Mouse (Mus musculus): ENCODE measurements around the gene Mllt11.
"Not testable (repeated sequence)": the region's sequence is repeated elsewhere in the genome, so short reads cannot be mapped to it uniquely, and the experiment has no call there.

Mllt11 gene

GRCm38 (mm10) chr3:95216655-95217254, 15.2 kb downstream of the Mllt11 start:
- DNase-seq, result no peak

- no peak for DNase-seq
Measured at GRCm38 (mm10) chr3:95213609-95213975, 18.4 kb downstream of the Mllt11 start.

DNA sequence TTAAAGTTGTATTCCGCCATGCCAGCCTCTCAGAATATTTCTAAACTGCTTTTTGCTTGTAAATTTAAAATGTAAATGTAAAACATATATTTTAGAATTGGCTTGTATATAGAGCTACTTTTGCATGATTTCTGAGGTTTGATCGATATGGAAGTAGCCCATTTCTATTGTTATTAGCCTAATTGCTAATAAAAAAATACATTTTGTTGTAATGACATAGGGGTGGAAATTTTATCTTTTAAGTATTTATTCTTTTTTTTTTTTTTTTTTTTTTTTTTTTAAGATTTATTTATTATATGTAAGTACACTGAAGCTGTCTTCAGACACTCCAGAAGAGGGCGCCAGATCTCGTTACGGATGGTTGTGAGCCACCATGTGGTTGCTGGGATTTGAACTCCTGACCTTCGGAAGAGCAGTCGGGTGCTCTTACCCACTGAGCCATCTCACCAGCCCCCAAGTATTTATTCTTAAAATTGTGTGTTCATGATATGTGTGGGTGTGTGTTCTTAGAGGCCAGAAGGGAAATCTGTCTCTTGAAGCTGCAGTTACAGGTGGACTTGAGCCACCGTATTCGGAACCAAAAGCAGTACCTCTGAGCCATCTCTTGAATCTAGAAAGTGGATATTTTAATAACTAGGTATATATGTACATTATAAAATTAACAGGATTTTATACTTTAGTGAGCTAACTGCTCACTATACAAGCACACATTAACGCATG, 18.9 kb downstream of the Mllt11 start:
- not testable (repeated sequence) for DNase-seq

GRCm38 (mm10) chr3:95210585-95210984, 21.4 kb downstream of the Mllt11 start:
- DNase-seq, result no peak

GRCm38 (mm10) chr3:95208286-95208685, 23.7 kb downstream of the Mllt11 start:
- no peak for DNase-seq

- no peak for DNase-seq
Measured at GRCm38 (mm10) chr3:95203880-95204279, 28.1 kb downstream of the Mllt11 start.

DNA sequence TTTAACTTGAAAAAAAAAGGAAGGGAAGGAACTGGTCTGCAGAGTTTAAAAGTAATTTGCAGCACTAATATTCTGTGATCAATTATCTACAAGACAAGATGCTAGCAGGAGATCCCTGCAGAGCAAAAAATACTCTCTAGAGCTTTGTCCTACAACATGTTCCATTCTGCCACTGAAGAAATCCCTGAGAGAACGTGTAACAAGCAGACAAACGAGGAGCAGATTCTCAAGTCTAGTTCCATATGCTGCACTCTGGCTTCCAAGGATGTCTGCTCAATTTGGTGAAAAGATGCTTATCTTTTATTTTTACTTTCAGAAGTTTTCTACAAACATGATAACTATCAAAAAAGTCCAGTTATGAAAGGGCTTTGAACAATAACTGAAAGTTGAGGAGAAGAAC, 31.4 kb downstream of the Mllt11 start:
- no peak for DNase-seq

GRCm38 (mm10) chr3:95200132-95200531, 31.8 kb downstream of the Mllt11 start:
- no peak for DNase-seq

- no peak for DNase-seq
Measured at GRCm38 (mm10) chr3:95199101-95199500, 32.9 kb downstream of the Mllt11 start.

GRCm38 (mm10) chr3:95195772-95196171, 36.2 kb downstream of the Mllt11 start:
- no peak for DNase-seq

DNA sequence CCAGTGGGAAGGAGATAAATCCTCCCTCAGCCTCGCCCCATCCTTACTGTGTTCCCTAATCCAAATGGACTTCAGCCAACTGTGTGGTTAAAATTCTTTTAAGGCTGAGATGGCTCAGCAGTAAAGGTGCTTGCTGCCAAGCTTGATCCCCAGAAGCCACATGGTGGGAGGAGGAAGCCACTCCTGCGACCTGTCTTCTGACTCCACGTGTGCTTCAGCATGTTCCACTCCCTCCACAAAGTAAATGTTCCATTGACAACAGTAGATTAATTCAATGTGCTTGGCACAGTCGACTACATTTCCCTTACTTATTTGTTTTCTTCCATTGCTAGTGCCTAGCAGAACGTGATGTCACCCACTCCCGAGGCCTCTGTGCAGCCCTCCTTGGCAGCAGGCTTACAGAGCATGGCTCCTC, 37.2 kb downstream of the Mllt11 start:
- peak; percentile 34 for DNase-seq

- DNase-seq, result no peak
Measured at GRCm38 (mm10) chr3:95186888-95187287, 45.1 kb downstream of the Mllt11 start.

DNA sequence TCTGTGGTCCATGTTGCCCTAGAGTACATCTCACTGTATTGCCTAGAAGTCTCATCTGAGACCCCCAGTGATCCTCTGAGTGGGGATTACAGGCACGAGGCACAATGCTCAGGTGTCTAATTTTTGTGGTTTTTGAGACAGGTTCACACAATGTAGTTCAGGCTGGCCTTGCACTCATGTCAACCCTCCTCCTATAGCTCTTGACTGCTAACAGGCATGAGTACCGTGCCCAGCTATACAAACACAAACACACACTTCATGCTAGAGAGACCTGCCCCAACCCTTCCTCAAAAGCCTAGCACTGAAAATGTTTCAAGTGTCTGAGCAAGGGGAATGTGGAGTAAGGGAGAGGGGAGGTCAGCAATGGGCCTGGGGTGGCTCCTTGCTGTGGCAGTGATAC, 45.9 kb downstream of the Mllt11 start:
- DNase-seq, result no peak

DNA sequence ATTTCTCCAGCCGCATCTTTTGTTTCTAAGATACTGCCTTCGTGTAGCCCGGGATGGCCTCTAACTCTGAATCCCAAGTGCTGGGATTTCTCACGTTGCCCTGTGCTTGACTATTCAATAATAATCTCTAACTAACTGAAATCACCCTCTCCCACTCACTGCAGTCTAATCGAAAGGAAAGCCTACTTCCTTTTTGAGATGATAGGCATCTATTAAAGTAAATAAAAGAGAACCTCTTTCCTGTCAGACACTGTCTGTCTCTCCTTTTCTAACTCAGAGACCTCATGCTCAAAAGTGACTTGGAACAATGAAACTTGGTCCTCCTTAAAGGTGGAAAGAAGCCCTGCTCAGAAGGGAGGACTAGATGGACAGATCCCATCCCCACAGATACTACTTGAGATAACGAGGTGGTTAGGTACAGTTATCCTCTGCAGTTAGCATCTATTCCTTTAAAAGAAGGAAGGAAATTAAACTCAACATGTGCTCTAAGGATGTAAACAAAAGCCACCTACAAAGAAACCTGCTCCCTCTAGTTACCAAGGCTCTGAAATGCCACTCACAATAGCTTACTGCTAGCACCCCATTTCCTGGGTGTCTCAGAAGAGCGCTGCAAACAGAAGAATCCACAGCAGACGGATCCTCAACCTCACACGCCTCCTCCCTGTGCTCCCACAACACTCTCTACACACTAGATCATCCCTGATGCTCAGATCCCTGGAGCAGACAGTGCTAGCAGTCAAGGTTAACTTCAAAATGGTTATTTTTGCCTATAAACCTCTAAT, 47.0 kb downstream of the Mllt11 start:
- DNase-seq, result no peak

DNA sequence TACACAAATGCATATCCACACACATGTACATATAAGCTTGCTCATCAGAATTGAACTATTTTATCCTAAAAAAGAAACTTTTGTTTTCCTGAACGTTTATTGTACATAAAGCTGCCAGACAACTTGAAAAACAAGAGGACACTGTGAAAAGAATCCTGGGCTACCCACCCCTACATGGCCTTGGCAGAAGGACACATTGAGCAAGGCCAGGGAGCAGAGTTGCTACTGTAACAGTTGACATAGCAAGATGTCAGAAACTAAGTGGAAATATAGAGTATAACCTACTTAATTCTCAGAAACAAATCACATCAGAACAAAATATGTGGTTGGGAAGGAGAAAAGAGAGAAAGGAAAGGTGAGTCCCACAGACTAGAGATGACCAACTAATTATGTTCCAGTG, 50.1 kb downstream of the Mllt11 start:
- no peak for DNase-seq

- no peak for DNase-seq
Measured at GRCm38 (mm10) chr3:95179890-95180289, 52.1 kb downstream of the Mllt11 start.

GRCm38 (mm10) chr3:95178948-95179347, 53.0 kb downstream of the Mllt11 start:
- DNase-seq, result no peak

- DNase-seq, result no peak
Measured at GRCm38 (mm10) chr3:95177583-95177982, 54.4 kb downstream of the Mllt11 start.

- DNase-seq, result no peak
Measured at GRCm38 (mm10) chr3:95176500-95176899, 55.5 kb downstream of the Mllt11 start.

GRCm38 (mm10) chr3:95174011-95174592, 57.9 kb downstream of the Mllt11 start:
- DNase-seq, result peak; percentile 86

- no peak for DNase-seq
Measured at GRCm38 (mm10) chr3:95173256-95173949, 58.6 kb downstream of the Mllt11 start.

- no peak for DNase-seq
Measured at GRCm38 (mm10) chr3:95172526-95173255, 59.3 kb downstream of the Mllt11 start.

Data from cerebellum, adult 8-10 months (tissue).